Mouse (Mus musculus): Measurements from ENCODE around the gene Efcab8.

The Efcab8 gene

GRCm38 (mm10) chr2:153779394-153779981 is at the start of gene Efcab8:
TSS of gene Efcab8 (plus strand) at chr2:153779931.
- no peak for DNase-seq (ENCODE audit: low spot score)

GRCm38 (mm10) chr2:153734033-153734432 is 45.7 kb upstream of the Efcab8 start:
- no peak for DNase-seq (ENCODE audit: low spot score)

DNA sequence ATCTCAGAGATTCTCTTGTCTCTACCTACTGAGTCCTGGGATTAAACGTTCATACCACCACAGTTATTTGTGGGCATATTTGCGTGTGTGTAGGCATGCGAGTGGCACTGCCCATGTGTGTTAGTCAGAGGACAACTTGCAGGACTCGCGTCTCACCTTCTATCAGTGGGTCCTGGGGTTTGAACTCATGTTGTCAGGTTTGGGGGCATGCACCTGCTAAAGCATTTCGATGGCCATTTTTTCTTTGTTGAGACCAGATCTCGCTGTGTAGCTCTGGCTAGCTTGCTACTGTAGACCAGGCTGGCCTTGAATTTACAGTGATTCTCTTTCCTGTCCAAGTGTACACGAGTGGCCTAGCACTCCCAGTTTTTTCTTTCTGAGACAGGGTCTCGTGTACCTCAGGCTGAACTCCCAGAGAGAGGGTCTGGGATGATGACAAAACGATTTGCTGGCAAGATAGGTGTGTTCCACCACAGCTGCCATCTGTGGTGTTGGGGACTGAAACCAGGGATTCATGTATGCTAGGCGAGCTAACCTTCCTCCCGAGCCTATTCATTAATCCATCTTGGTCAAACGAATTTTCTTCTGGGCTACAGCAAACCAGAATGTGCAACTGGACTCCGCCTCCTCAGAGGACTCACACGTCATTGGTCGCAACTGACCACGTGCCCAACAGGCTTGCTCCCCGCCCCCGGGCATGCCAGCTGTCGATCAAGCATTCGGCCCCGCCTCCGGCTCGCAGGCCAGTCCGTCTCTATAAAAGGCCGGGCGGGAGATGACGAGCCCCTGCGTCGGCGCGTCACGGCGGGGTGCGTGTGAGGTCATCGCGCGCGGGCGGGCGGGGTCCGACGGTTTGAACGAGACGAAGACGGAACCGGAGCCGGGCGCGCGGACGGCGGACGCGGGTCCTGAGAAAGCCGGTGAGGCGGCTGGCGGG is 39.0 kb upstream of the Efcab8 start, which contains the start of gene Mapre1:
Gene Mapre1, plus strand, starts transcription at position 775 of the 937 bp plus-strand sequence.
- peak; percentile 95 for DNase-seq (ENCODE audit: low spot score)

- DNase-seq (ENCODE audit: low spot score): peak; percentile 21
Observed at GRCm38 (mm10) chr2:153741437-153742065, 38.2 kb upstream of the Efcab8 start.

DNA sequence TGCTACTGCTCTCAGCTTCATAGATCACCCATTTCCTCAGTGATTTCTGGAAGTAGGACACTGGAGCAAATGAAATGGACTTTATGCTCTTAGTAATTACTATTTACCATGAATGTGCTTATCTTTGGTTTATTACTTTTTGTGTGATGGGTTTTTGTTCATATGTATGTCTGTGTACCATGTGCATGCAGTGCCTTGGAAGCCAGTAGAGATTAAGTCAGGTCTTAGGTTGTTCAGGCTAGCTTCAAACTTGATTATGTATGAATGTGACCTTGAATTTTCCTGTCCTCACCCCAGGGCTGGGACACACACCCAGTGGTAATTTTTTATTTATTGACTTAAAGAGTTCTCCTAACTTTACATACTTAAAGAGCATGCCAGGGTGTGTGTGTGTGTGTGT is 31.7 kb upstream of the Efcab8 start:
- no peak for DNase-seq (ENCODE audit: low spot score)

GRCm38 (mm10) chr2:153750363-153750762 is 29.4 kb upstream of the Efcab8 start:
- DNase-seq (ENCODE audit: low spot score): no peak

DNA sequence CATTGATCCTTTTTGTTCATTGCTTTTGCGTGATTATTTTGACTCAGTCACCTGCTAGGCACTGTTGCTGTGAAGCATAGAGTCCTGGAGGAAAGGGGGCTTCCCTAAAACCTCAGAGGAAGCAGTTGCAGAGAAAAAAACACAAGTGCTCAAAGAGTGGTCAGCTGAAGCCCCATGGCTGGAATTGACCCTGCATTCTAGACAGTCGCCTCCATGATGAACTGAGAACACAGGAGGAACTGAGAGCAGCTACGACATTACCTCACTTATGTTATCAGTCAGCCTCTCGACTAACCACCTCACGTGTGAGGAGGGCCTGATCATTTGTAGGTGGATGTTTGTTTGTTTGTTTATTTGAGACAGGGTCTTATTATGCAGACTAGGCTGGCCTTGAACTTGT is 17.6 kb upstream of the Efcab8 start:
- no peak for DNase-seq (ENCODE audit: low spot score)

GRCm38 (mm10) chr2:153767484-153767883 is 12.2 kb upstream of the Efcab8 start:
- no peak for DNase-seq (ENCODE audit: low spot score)

GRCm38 (mm10) chr2:153768881-153769280 is 10.8 kb upstream of the Efcab8 start:
- DNase-seq (ENCODE audit: low spot score): no peak

- DNase-seq (ENCODE audit: low spot score): no peak
Observed at GRCm38 (mm10) chr2:153772950-153773349, 6.8 kb upstream of the Efcab8 start.

- DNase-seq (ENCODE audit: low spot score): no peak
Observed at GRCm38 (mm10) chr2:153775472-153775871, 4.3 kb upstream of the Efcab8 start.

GRCm38 (mm10) chr2:153778638-153779362 is 931 bp upstream of the Efcab8 start:
- peak; percentile 26 for DNase-seq (ENCODE audit: low spot score)

- no peak for DNase-seq (ENCODE audit: low spot score)
Observed at GRCm38 (mm10) chr2:153781181-153781580, 1.4 kb downstream of the Efcab8 start.

DNA sequence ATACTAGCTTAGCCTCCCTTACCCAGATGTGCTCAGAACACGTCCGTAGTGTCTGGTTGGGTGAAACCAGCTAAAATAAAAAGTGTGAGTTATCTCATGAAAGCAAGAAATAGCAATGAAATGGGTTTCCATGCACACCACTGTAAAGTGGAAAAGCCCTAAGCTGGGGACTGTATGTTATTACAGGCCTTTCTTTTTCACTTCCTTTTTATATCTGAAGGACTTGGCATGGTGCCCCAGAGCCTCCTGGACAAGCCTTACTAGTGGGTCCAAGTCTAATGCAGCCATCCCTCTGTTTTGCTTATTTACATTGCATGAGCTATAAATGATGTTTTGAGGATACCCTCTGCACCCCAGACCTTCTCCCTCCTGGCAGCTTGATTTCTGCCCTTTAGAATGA is 4.9 kb downstream of the Efcab8 start:
- DNase-seq (ENCODE audit: low spot score): no peak

GRCm38 (mm10) chr2:153793366-153793765 is 13.6 kb downstream of the Efcab8 start:
- DNase-seq (ENCODE audit: low spot score): no peak

DNA sequence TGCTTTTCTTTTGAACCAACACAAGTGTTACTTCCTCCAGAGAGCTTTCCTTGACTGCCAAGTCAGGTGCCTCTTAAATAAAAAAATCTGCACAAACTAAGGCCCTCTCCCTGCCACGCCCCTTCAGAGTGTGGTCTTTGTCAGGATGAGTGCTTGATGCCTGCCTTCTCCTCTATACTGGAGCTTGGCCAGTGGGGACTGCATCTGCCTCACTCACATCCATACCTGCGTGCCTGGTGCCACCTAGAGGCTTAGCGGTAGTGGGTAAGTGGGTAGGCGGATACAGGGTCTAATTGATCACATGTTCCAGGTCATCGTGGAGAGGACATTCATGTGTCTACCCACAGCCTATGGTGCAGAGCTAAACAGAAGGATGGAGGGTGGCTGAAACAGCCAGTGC is 15.4 kb downstream of the Efcab8 start:
- DNase-seq (ENCODE audit: low spot score): no peak

DNA sequence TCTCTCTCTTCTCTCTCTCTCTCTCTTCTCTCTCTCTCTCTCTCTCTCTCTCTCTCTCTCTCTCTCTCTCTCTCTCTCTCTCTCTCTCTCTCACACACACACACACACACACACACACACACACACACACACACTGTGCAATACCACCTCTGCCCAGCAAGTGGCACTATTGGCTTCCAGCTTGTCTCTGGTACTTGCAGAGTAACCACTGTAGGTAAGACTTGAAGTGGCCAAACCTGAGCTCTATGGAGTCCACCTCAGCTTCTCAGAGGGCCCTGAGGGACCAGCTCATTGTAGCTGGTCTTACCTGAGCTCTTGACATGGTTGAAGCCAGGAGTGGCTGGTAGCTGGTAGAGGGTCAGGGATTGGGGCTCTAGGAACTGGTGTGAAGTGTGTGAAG is 27.7 kb downstream of the Efcab8 start:
- peak; percentile 22 for DNase-seq (ENCODE audit: low spot score)

- no peak for DNase-seq (ENCODE audit: low spot score)
Observed at GRCm38 (mm10) chr2:153808146-153808545, 28.4 kb downstream of the Efcab8 start.

DNA sequence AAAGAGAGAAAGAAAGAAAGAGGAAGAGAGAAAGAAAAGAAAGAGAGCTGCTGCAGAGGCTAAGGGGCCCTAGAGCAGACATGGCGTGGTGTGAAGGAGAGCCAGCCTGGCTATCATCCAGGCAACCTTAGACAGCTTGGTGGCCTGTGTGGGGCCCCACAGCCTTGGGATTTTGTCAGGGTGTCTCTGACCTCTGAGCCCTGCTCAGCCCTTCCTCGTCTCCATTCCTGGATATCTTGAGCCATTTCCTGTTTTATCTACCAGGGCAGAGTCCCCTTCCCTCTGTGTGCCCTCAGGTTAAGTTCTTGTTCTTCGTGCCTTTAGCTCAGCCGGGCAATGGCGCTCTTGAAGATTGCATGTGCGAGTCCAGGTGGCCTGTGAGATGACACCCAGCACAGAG is 29.1 kb downstream of the Efcab8 start:
- no peak for DNase-seq (ENCODE audit: low spot score)

- no peak for DNase-seq (ENCODE audit: low spot score)
Observed at GRCm38 (mm10) chr2:153809921-153810320, 30.2 kb downstream of the Efcab8 start.

GRCm38 (mm10) chr2:153822005-153822543 is 42.3 kb downstream of the Efcab8 start:
- no peak for DNase-seq (ENCODE audit: low spot score)

GRCm38 (mm10) chr2:153824593-153824992 is 44.9 kb downstream of the Efcab8 start:
- DNase-seq (ENCODE audit: low spot score): no peak

Measured in ovary, postnatal 10 days (tissue).